Mouse (Mus musculus): ENCODE results near the gene Ogfr. TPM values are rescaled to one million over a fixed set of nuclear protein-coding genes. Genes with fewer than 3 reads are reported as not detected.

Ogfr gene
- total RNA-seq, 1 experiment from 2014 or later, result 46.0 TPM

- DNase-seq, result no peak
These were observed 11.6 kb downstream of the Ogfr start for GRCm38 (mm10) chr2:180600569-180601021.

- DNase-seq, result no peak
These were observed 15.7 kb downstream of the Ogfr start for GRCm38 (mm10) chr2:180604781-180605180.

GRCm38 (mm10) chr2:180610283-180610682 lies 21.2 kb downstream of the Ogfr start:
- no peak for DNase-seq

GRCm38 (mm10) chr2:180611882-180612281 lies 22.8 kb downstream of the Ogfr start:
- DNase-seq, result no peak

- no peak for DNase-seq
These were observed 52.8 kb downstream of the Ogfr start for GRCm38 (mm10) chr2:180641576-180642554.

GRCm38 (mm10) chr2:180642555-180643260 lies 53.7 kb downstream of the Ogfr start, which contains the start of gene Tcfl5:
Gene Tcfl5, minus strand, starts transcription at chr2:180642708.
- no peak for DNase-seq

- no peak for DNase-seq
These were observed 54.6 kb downstream of the Ogfr start for GRCm38 (mm10) chr2:180643626-180644025.

Other genes starting within 250 kb of the Ogfr start
- 7.0 and 7.1 TPM in 2 replicates for gene Slco4a1, start 133.0 kb upstream of the Ogfr start, total RNA-seq (2021)
- 0.08 TPM in 1 of 2 replicates, not detected in the other for gene Ntsr1, start 89.3 kb upstream of the Ogfr start, total RNA-seq (2021)
- 19.5 and 21.7 TPM in 2 replicates for gene Mrgbp, start 7.9 kb upstream of the Ogfr start, total RNA-seq (2021)
- gene Col9a3, start 8.5 kb downstream of the Ogfr start, total RNA-seq (2021), result 0.44 and 1.1 TPM in 2 replicates
- 0.15 TPM in 1 of 2 replicates, not detected in the other for gene Tcfl5, start 53.5 kb downstream of the Ogfr start, total RNA-seq (2021)
- gene Dido1, start 120.8 kb downstream of the Ogfr start, total RNA-seq (2021), result 49.3 and 54.1 TPM in 2 replicates
- 62.9 and 65.5 TPM in 2 replicates for gene Gid8, start 120.9 kb downstream of the Ogfr start, total RNA-seq (2021)
- gene Slc17a9, start 136.0 kb downstream of the Ogfr start, total RNA-seq (2021), result 1.2 and 2.5 TPM in 2 replicates
- not detected in 2 replicates for gene Bhlhe23, start 187.7 kb downstream of the Ogfr start, total RNA-seq (2021)

Measured in adrenal gland, postnatal 14 days (tissue).